Mouse (Mus musculus) cerebellum, adult 18-20 months (tissue): ENCODE data around the gene Sorbs1.

ENCODE experiments used
- DNase-seq, 2 experiments: peaks; one replicate each; pipeline ENCODE4 v3.0.0; 2021

Sorbs1 gene

GRCm38 (mm10) chr19:40253768-40254167 lies 259.8 kb downstream of the Sorbs1 start:
- DNase-seq, result no peak

- no peak for DNase-seq
Observed at GRCm38 (mm10) chr19:40251115-40251514, 262.5 kb downstream of the Sorbs1 start.

- no peak for DNase-seq
Observed at GRCm38 (mm10) chr19:40249352-40249751, 264.2 kb downstream of the Sorbs1 start.

- no peak for DNase-seq
Observed at GRCm38 (mm10) chr19:40248476-40248875, 265.1 kb downstream of the Sorbs1 start.

GRCm38 (mm10) chr19:40247268-40247666 lies 266.3 kb downstream of the Sorbs1 start:
- no peak for DNase-seq

GRCm38 (mm10) chr19:40246646-40247267 lies 266.8 kb downstream of the Sorbs1 start:
- DNase-seq, result no peak
